Mouse (Mus musculus) kidney, adult 8-10 months (tissue): ENCODE results near the gene Dhx40.
"Not testable (repeated sequence)": the region's sequence is repeated elsewhere in the genome, so short reads cannot be mapped to it uniquely, and the experiment has no call there.

Source experiments
- DNase-seq, 2 experiments: peaks; one replicate each; pipeline ENCODE4 v3.0.0; 2022

The Dhx40 gene

GRCm38 (mm10) chr11:86749776-86750423, 57.6 kb downstream of the Dhx40 start:
- no peak for DNase-seq

DNA sequence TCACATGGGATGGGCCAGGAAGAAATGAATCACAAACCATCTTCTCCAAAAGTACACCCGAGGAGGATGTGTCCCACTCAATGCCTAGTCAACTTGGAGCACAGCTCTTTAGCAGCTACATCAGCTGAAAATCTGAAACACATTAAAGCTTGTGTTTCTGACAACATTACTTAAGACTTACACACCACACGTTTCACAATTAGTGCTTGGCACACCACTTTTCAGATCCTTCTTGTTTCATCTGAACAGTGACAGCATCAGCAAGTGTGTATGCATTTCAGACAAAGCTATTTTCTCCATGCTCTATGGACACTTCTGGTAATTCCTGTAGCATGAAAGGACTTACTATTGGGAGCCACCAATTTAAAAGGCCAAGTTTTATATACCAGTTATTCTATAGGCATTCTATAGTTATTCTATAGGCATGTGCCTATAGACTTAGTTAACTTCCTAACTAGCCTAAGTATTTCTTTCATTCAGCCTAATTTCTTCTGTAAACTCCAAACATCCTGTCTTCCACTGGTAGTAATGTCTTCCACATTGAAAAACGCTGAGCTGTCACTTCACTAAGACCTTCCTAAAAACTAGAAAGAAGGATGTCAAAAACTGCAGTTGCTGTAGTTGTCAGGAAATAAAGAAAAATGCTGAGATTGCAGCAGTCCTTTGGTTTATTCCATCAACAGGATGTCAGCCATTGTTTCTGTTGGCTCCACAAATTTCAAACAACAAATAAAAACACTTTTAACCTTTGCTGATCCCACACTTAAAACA, 61.7 kb downstream of the Dhx40 start:
- no peak for DNase-seq

DNA sequence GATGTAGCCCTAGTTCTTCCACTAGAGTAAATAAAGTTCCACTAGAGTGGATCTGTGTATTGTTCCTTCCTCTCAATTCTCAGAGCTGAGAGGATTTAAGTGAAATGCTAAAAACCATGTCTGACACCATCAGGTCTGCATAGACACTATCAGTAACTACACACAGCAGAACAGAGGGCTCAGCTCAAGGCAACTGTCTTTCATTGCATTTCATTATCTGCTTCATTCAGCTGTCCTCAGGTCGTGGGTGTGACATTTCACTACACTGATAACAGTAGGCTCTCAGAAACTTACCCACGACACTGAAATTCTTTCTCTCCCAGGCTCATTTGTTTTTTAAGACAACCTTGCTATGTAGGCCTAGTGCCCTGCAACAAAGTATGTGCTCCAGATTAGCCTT, 64.9 kb downstream of the Dhx40 start:
- no peak for DNase-seq

- DNase-seq, result no peak
These were observed 66.0 kb downstream of the Dhx40 start for GRCm38 (mm10) chr11:86741505-86741904.

GRCm38 (mm10) chr11:86739470-86739869, 68.1 kb downstream of the Dhx40 start:
- DNase-seq, result no peak

GRCm38 (mm10) chr11:86738956-86739355, 68.6 kb downstream of the Dhx40 start:
- DNase-seq, result no peak

DNA sequence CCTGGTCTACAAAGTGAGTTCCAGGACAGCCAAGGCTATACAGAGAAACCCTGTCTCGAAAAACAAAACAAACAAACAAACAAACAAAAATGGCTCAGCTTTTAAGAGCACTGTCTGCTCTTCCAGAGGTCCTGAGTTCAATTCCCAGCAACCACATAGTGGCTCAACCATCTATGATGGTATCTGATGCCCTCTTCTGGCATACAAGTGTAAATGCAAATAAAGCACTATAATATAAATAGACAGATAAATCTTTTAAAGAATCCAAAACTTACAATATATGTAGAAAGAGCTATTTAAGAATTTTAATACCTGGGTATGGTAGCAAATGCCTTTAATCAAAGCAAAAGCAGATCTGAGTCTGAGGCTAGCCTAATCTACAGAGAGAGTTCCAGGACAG, 69.2 kb downstream of the Dhx40 start:
- DNase-seq, result not testable (repeated sequence)

- peak in 1 of 2 experiments; percentile 42 for DNase-seq
These were observed 70.1 kb downstream of the Dhx40 start for GRCm38 (mm10) chr11:86737301-86738000.

DNA sequence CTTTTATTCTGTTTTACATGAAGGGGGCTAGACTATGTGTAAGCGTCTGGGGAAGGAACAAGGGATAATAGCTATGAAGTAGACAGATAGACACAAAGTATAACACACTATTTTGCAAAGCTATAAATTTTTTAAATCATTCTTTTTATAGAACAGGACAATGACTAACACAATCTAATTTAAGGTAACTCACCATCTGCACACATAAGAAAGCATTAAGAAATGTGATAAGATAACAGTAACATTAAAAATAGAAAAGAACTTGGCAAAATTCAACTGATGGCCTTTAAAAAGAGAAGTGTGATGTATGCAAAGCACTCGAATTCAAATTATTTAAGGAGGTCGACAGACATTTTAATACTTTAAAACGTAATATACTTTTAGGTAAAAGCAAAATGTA, 72.6 kb downstream of the Dhx40 start:
- no peak for DNase-seq

- peak in 1 of 2 experiments; percentile 45 for DNase-seq
These were observed 73.2 kb downstream of the Dhx40 start for GRCm38 (mm10) chr11:86734241-86734939.

GRCm38 (mm10) chr11:86731443-86731842, 76.1 kb downstream of the Dhx40 start:
- DNase-seq, result no peak

DNA sequence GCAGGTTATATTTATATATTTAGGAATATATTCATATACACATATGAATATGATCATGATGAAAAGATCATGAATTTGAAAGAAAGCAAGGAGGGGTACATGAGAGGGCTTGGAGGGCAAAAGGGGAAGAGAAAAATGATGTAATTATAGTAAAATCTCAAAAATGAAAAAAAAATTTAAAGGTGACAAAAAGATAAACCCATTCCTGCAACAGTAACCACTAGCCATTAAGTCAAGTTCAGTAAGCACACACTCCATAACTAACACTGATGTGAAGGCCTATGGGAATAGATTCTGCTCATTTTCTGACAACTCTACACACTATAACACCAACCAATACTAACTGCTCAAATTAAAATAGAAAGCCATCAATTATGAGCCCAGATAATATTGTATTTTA, 81.9 kb downstream of the Dhx40 start:
- no peak for DNase-seq

DNA sequence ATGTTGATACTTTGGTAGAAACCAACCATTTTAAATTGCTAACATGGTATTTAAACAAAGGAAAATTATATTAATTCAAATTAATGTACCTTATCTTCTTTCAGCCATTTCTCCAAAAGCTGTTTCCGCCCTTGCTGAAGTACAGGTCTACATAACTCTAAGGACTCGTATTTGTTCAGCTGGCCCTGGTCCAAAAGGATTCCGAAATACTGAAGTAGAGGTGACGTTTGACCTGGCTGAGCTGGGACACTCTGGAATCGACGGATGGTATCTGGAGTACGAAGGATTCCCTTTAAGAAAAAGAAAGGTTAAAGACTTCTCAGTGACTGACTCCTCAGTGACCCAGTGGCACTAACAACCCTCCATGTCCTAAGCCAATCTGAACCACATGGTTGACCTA, 82.6 kb downstream of the Dhx40 start:
- no peak for DNase-seq

- DNase-seq, result no peak
These were observed 83.5 kb downstream of the Dhx40 start for GRCm38 (mm10) chr11:86724004-86724403.

DNA sequence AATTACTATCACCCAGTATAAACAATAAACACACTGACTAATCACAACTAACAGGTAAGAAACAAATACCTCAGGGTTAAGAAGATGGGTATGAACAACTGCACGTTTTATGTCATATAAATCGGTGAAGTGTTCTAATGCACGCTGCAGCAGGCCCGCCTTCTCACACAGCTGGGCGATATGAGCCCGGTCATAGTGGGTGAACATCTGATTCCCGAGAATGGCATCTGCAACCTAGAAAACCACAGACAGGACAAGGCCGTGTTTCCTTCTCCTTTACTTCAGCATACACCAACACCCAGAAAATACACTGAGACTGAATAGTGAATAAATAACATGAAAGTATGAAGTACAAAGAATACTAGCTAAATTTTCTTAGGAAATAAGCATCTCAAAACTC, 88.2 kb downstream of the Dhx40 start:
- DNase-seq, result no peak
